Mouse (Mus musculus): ENCODE measurements at regions not wholly inside any gene's neighbourhood (a gene's known extent, or its start where the extent isn't known, plus 50 kb on each side); places are given as distances from the start of the nearest gene placed in this dataset.

GRCm38 (mm10) chr13:26080302-26080701 is 689.7 kb downstream of the Hdgfl1 start:
- no peaks in the 10 kb centered on the region for H3K36me3 ChIP-seq (ENCODE audit: control insufficient read depth, insufficient read depth, low read length)
- no peak for DNase-seq
- no peak for TF ChIP-seq POLR2A (IDR thresholded peaks at IDR 0.05; ENCODE audit: control insufficient read depth, extremely low read depth, insufficient read depth, low read length, poor library complexity)
- no peak for TF ChIP-seq CTCF (IDR thresholded peaks at IDR 0.05; ENCODE audit: borderline replicate concordance, control insufficient read depth, extremely low read depth, insufficient read depth, low read length, poor library complexity)
- H3K4me1 ChIP-seq (replicated peaks; ENCODE audit: control insufficient read depth, insufficient read depth, low read length): no peaks in the 10 kb centered on the region
- no peak overlapping the region for H3K27ac ChIP-seq (ENCODE audit: control insufficient read depth, insufficient read depth, low read length)
- no peak overlapping the region for H3K4me3 ChIP-seq (ENCODE audit: control insufficient read depth, insufficient read depth, low read length)
- WGBS: 80% methylated on average over 4 of the region's 4 CpGs
- H3K27me3 ChIP-seq (ENCODE audit: control insufficient read depth, insufficient read depth, low read length): no peaks in the 10 kb centered on the region

- TF ChIP-seq POLR2A (IDR thresholded peaks at IDR 0.05; ENCODE audit: control insufficient read depth, extremely low read depth, insufficient read depth, low read length, poor library complexity) (no peak), CTCF (IDR thresholded peaks at IDR 0.05; ENCODE audit: borderline replicate concordance, control insufficient read depth, extremely low read depth, insufficient read depth, low read length, poor library complexity) (no peak)
- DNase-seq: no peak
- H3K4me1 ChIP-seq (replicated peaks; ENCODE audit: control insufficient read depth, insufficient read depth, low read length): no peaks in the 10 kb centered on the region
- WGBS: 84% methylated on average over 1 of the region's 1 CpGs
- no peaks in the 10 kb centered on the region for H3K36me3 ChIP-seq (ENCODE audit: control insufficient read depth, insufficient read depth, low read length)
- no peaks in the 10 kb centered on the region for H3K27me3 ChIP-seq (ENCODE audit: control insufficient read depth, insufficient read depth, low read length)
- no peak overlapping the region for H3K4me3 ChIP-seq (ENCODE audit: control insufficient read depth, insufficient read depth, low read length)
- H3K27ac ChIP-seq (ENCODE audit: control insufficient read depth, insufficient read depth, low read length): no peak overlapping the region
Measured at GRCm38 (mm10) chr13:26079362-26079761, 690.6 kb downstream of the Hdgfl1 start.

GRCm38 (mm10) chr13:26061322-26061721 is 708.6 kb downstream of the Hdgfl1 start:
- DNase-seq: no peak
- WGBS: 45% methylated on average over 2 of the region's 2 CpGs
- no peaks in the 10 kb centered on the region for H3K36me3 ChIP-seq (ENCODE audit: control insufficient read depth, insufficient read depth, low read length)
- H3K27ac ChIP-seq (ENCODE audit: control insufficient read depth, insufficient read depth, low read length): no peak overlapping the region
- H3K4me3 ChIP-seq (ENCODE audit: control insufficient read depth, insufficient read depth, low read length): no peak overlapping the region
- no peaks in the 10 kb centered on the region for H3K27me3 ChIP-seq (ENCODE audit: control insufficient read depth, insufficient read depth, low read length)
- H3K4me1 ChIP-seq (replicated peaks; ENCODE audit: control insufficient read depth, insufficient read depth, low read length): no peaks in the 10 kb centered on the region
- TF ChIP-seq CTCF (IDR thresholded peaks at IDR 0.05; ENCODE audit: borderline replicate concordance, control insufficient read depth, extremely low read depth, insufficient read depth, low read length, poor library complexity): no peak
- TF ChIP-seq POLR2A (IDR thresholded peaks at IDR 0.05; ENCODE audit: control insufficient read depth, extremely low read depth, insufficient read depth, low read length, poor library complexity): no peak

GRCm38 (mm10) chr13:26037699-26038098 is 732.3 kb downstream of the Hdgfl1 start:
- Histone ChIP-seq H3K36me3 (ENCODE audit: control insufficient read depth, insufficient read depth, low read length) (no peaks in the 10 kb centered on the region), H3K4me3 (ENCODE audit: control insufficient read depth, insufficient read depth, low read length) (no peak overlapping the region), H3K27ac (ENCODE audit: control insufficient read depth, insufficient read depth, low read length) (no peak overlapping the region), H3K4me1 (replicated peaks; ENCODE audit: control insufficient read depth, insufficient read depth, low read length) (no peaks in the 10 kb centered on the region), H3K27me3 (ENCODE audit: control insufficient read depth, insufficient read depth, low read length) (no peaks in the 10 kb centered on the region)
- TF ChIP-seq CTCF (IDR thresholded peaks at IDR 0.05; ENCODE audit: borderline replicate concordance, control insufficient read depth, extremely low read depth, insufficient read depth, low read length, poor library complexity) (no peak), POLR2A (IDR thresholded peaks at IDR 0.05; ENCODE audit: control insufficient read depth, extremely low read depth, insufficient read depth, low read length, poor library complexity) (no peak)
- DNase-seq: no peak

- Histone ChIP-seq H3K27ac (ENCODE audit: control insufficient read depth, insufficient read depth, low read length) (no peak overlapping the region), H3K4me3 (ENCODE audit: control insufficient read depth, insufficient read depth, low read length) (no peak overlapping the region), H3K4me1 (replicated peaks; ENCODE audit: control insufficient read depth, insufficient read depth, low read length) (no peaks in the 10 kb centered on the region), H3K36me3 (ENCODE audit: control insufficient read depth, insufficient read depth, low read length) (no peaks in the 10 kb centered on the region), H3K27me3 (ENCODE audit: control insufficient read depth, insufficient read depth, low read length) (no peaks in the 10 kb centered on the region)
- no peak for DNase-seq
- WGBS: 88% methylated on average over 3 of the region's 3 CpGs
- no peak for TF ChIP-seq CTCF (IDR thresholded peaks at IDR 0.05; ENCODE audit: borderline replicate concordance, control insufficient read depth, extremely low read depth, insufficient read depth, low read length, poor library complexity)
- no peak for TF ChIP-seq POLR2A (IDR thresholded peaks at IDR 0.05; ENCODE audit: control insufficient read depth, extremely low read depth, insufficient read depth, low read length, poor library complexity)
Measured at GRCm38 (mm10) chr13:26026386-26026785, 743.6 kb downstream of the Hdgfl1 start.

GRCm38 (mm10) chr13:26024696-26025095 is 745.3 kb downstream of the Hdgfl1 start:
- Histone ChIP-seq H3K36me3 (ENCODE audit: control insufficient read depth, insufficient read depth, low read length) (no peaks in the 10 kb centered on the region), H3K4me3 (ENCODE audit: control insufficient read depth, insufficient read depth, low read length) (no peak overlapping the region), H3K27ac (ENCODE audit: control insufficient read depth, insufficient read depth, low read length) (no peak overlapping the region), H3K27me3 (ENCODE audit: control insufficient read depth, insufficient read depth, low read length) (no peaks in the 10 kb centered on the region), H3K4me1 (replicated peaks; ENCODE audit: control insufficient read depth, insufficient read depth, low read length) (no peaks in the 10 kb centered on the region)
- TF ChIP-seq POLR2A (IDR thresholded peaks at IDR 0.05; ENCODE audit: control insufficient read depth, extremely low read depth, insufficient read depth, low read length, poor library complexity): no peak
- no peak for TF ChIP-seq CTCF (IDR thresholded peaks at IDR 0.05; ENCODE audit: borderline replicate concordance, control insufficient read depth, extremely low read depth, insufficient read depth, low read length, poor library complexity)
- no peak for DNase-seq

- WGBS: 97% methylated on average over 2 of the region's 2 CpGs
- Histone ChIP-seq H3K27me3 (ENCODE audit: control insufficient read depth, insufficient read depth, low read length) (no peaks in the 10 kb centered on the region), H3K4me1 (replicated peaks; ENCODE audit: control insufficient read depth, insufficient read depth, low read length) (no peaks in the 10 kb centered on the region), H3K27ac (ENCODE audit: control insufficient read depth, insufficient read depth, low read length) (no peak overlapping the region), H3K36me3 (ENCODE audit: control insufficient read depth, insufficient read depth, low read length) (no peaks in the 10 kb centered on the region), H3K4me3 (ENCODE audit: control insufficient read depth, insufficient read depth, low read length) (no peak overlapping the region)
- no peak for TF ChIP-seq CTCF (IDR thresholded peaks at IDR 0.05; ENCODE audit: borderline replicate concordance, control insufficient read depth, extremely low read depth, insufficient read depth, low read length, poor library complexity)
- TF ChIP-seq POLR2A (IDR thresholded peaks at IDR 0.05; ENCODE audit: control insufficient read depth, extremely low read depth, insufficient read depth, low read length, poor library complexity): no peak
- DNase-seq: no peak
Measured at GRCm38 (mm10) chr13:26020491-26020890, 749.5 kb downstream of the Hdgfl1 start.
